Mouse (Mus musculus) heart, postnatal 0 days (tissue): ENCODE measurements at regions not wholly inside any gene's neighbourhood (a gene's known extent, or its start where the extent isn't known, plus 50 kb on each side); places are given as distances from the start of the nearest gene placed in this dataset.

Experiments
- ATAC-seq: fragments of 200-750 bp; cut with Nextera tagmentation; 2 replicates; pipeline ENCODE4 v1.8.0; 2017; ENCODE audit warnings: low read depth, moderate number of reproducible peaks, moderate library complexity; ENCODE audit not compliant: insufficient read depth
- DNase-seq: peaks from one replicate; pipeline ENCODE4 v3.0.0-alpha.2; 2016; ENCODE audit warnings: low spot score
- H3K27ac ChIP-seq: fragments of 300-500 bp; sonication (generic); 2 replicates; pipeline ENCODE4 v1.5.1; 2014; ENCODE audit warnings: low read depth, mild to moderate bottlenecking
- H3K27me3 ChIP-seq: fragments of 300-500 bp; sonication (generic); 2 replicates; pipeline ENCODE4 v1.6.1; 2014; ENCODE audit warnings: low read length, mixed read lengths; ENCODE audit not compliant: control insufficient read depth, insufficient read depth
- H3K36me3 ChIP-seq: fragments of 300-500 bp; sonication (generic); replicated peaks from 2 replicates; pipeline ENCODE4 v1.6.1; 2014; ENCODE audit warnings: low read length, mixed read lengths; ENCODE audit not compliant: control insufficient read depth, insufficient read depth
- H3K4me1 ChIP-seq: fragments of 300-500 bp; sonication (generic); 2 replicates; pipeline ENCODE4 v1.6.1; 2014; ENCODE audit warnings: antibody characterized with exemption; ENCODE audit not compliant: control insufficient read depth, insufficient read depth
- H3K4me2 ChIP-seq: fragments of 300-500 bp; sonication (generic); 2 replicates; pipeline ENCODE4 v1.6.1; 2014; ENCODE audit warnings: low read depth, mild to moderate bottlenecking, low read length, moderate library complexity
- H3K4me3 ChIP-seq: fragments of 300-500 bp; sonication (generic); 2 replicates; pipeline ENCODE4 v1.5.1; 2014; ENCODE audit warnings: low read depth, low read length
- H3K9ac ChIP-seq: fragments of 300-500 bp; sonication (generic); replicated peaks from 2 replicates; pipeline ENCODE4 v1.6.1; 2014; ENCODE audit warnings: low read depth, low read length, mixed read lengths
- H3K9me3 ChIP-seq: fragments of 300-500 bp; sonication (generic); replicated peaks from 2 replicates; pipeline ENCODE4 v1.6.1; 2016; ENCODE audit warnings: low read length; ENCODE audit not compliant: control insufficient read depth
- CTCF ChIP-seq: IDR thresholded peaks from 2 replicates; pipeline ENCODE4 v1.5.1; 2016; ENCODE audit warnings: antibody characterized with exemption, control low read depth, low read depth
- EP300 ChIP-seq: IDR thresholded peaks from 2 replicates; pipeline ENCODE4 v1.6.1; 2016; ENCODE audit warnings: antibody characterized with exemption, low read depth
- WGBS: fragments of 180-500 bp; shearing (Covaris S2); extraction: QIAGEN DNeasy Blood & Tissue Kit; methylation state at CpG from one replicate; pipeline ENCODE4 v1.1.7; 2014; 5-methylcytosine and 5-hydroxymethylcytosine counted together

DNA sequence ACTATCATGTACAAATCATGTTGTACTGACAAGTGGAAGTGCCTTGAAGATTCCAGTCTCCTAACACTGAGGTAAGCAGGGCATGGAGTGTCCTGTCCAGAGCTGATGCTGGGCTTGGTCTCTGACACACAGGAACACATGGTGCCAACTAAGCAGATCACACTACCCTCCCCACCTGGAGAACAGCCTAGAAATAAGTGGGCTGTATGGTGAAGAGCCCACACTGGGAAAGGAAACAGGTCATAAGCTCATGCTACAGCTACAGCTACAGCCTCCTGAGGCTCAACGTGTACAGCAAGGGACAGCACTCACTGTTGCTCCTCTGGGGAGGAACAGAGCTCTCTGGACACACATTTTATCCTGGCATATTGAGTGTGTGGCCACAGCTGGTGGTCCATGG lies 89.8 kb upstream of the Atp1a1 start:
- H3K4me1 ChIP-seq: no peaks in the 10 kb centered on the region
- 57% methylated on average over 1 of the region's 1 CpGs for WGBS
- TF ChIP-seq EP300: no peak
- no peak for TF ChIP-seq CTCF
- no peak overlapping the region for H3K27ac ChIP-seq
- ATAC-seq: no peak
- no peak overlapping the region for H3K9ac ChIP-seq
- H3K36me3 ChIP-seq: no peaks in the 10 kb centered on the region
- no peaks in the 10 kb centered on the region for H3K9me3 ChIP-seq
- no peak for DNase-seq
- H3K27me3 ChIP-seq: no peaks in the 10 kb centered on the region
- H3K4me3 ChIP-seq: no peak overlapping the region
- no peak overlapping the region for H3K4me2 ChIP-seq

DNA sequence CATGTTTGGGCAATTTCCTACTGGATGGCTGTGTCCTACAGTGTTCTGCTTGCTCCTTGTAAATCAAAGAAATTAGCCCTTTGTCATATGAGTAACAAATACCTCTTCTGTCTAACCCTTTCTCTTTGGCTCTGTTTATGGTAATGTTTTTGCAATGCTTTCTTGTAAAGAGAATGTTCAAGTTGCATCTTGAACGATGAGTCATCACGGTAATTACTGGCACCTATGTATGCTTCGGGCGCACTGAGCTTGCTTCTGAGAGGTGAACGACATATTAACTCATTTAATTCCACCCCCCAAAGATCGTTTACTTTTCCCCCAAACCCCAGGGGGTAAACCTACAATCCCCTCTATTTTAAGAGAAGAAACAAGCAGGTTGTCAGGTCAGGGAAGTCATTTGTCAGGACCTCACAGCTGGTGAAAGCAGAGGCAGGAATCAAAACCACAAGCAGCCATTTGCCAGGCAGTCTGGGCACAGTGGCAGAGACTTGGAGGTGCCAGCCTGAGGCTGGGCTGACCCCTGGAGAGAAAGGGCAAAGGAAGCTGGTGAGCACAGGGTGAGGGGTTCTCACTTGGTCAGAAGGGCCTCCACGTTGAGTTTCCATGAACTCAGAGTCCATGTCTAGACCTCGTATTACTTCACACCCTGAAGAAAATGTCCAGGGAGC lies 87.6 kb upstream of the Atp1a1 start:
- Histone ChIP-seq H3K9me3 (no peaks in the 10 kb centered on the region), H3K27me3 (no peaks in the 10 kb centered on the region), H3K4me2 (no peak overlapping the region), H3K36me3 (no peaks in the 10 kb centered on the region), H3K4me3 (no peak overlapping the region), H3K27ac (no peak overlapping the region), H3K4me1 (no peaks in the 10 kb centered on the region), H3K9ac (no peak overlapping the region)
- ATAC-seq (no peak), DNase-seq (no peak)
- 83% methylated on average over 8 of the region's 8 CpGs for WGBS
- TF ChIP-seq EP300 (no peak), CTCF (no peak)

DNA sequence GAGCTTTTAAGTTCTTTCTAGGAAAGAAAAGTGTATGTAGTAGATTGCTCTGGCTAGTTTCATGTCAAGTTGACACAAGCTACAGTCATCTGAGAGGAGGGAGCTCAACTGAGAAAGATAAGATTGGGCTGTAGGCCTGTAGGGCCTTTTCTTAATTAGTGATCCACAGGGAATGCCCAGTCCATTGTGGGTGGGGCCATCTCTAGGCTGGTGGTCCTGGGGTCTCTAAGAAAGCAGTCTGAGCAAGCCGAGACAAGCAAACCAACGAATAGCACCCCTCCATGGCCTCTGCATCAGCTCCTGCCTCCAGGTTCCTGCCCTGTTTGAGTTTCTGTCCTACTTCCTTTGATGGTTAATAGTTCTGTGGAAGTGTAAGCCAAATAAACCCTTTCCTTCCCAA lies 86.3 kb upstream of the Atp1a1 start:
- H3K27ac ChIP-seq: no peak overlapping the region
- WGBS: 63% methylated on average over 2 of the region's 2 CpGs
- ATAC-seq (no peak), DNase-seq (no peak)
- no peaks in the 10 kb centered on the region for H3K9me3 ChIP-seq
- no peak overlapping the region for H3K4me2 ChIP-seq
- H3K36me3 ChIP-seq: no peaks in the 10 kb centered on the region
- H3K9ac ChIP-seq: no peak overlapping the region
- H3K4me3 ChIP-seq: no peak overlapping the region
- no peaks in the 10 kb centered on the region for H3K27me3 ChIP-seq
- H3K4me1 ChIP-seq: no peaks in the 10 kb centered on the region
- TF ChIP-seq CTCF (no peak), EP300 (no peak)

DNA sequence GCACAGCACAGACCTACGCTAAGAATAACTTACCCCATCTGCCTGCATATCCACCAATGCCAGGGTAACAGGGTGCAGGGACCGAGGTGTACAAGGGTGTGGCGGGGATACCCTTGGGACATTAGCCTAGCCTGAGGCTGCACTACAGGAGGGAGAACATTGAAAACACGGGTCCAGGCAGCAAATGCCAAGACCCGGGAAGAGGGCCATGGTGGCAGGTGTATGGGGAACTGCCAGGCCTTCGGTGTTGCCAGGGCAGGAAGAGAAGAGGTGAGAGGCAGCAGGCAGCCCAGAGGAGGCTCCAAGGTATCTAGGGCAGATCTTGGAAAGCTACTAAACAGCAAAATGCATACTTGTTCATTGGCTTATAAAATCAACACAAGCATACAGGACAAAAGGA lies 85.7 kb upstream of the Atp1a1 start:
- TF ChIP-seq EP300: no peak
- no peak for TF ChIP-seq CTCF
- H3K27ac ChIP-seq: no peak overlapping the region
- no peaks in the 10 kb centered on the region for H3K9me3 ChIP-seq
- ATAC-seq (no peak), DNase-seq (no peak)
- no peaks in the 10 kb centered on the region for H3K4me1 ChIP-seq
- H3K4me2 ChIP-seq: no peak overlapping the region
- WGBS: 81% methylated on average over 6 of the region's 6 CpGs
- no peak overlapping the region for H3K4me3 ChIP-seq
- H3K36me3 ChIP-seq: no peaks in the 10 kb centered on the region
- no peak overlapping the region for H3K9ac ChIP-seq
- H3K27me3 ChIP-seq: no peaks in the 10 kb centered on the region

DNA sequence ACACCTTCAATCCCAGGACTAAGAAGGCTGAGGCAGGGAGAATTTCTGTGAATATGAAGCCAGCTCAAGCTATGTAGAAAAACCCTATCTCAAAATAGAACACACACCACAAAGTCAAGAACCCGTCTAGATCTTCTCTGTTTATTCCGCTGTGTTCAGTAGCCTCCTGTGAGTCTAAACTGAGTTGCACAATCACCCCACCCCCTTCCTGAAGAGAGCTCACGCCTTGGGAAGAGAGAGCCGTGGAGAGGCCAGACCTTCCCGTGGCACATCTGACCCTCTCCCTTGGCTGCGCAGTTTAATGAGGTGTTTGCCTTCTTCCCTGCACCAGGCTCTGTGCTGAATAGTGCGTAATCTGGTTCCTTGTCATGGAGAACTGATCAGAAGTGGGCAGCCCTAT lies 80.7 kb upstream of the Atp1a1 start:
- Histone ChIP-seq H3K36me3 (no peaks in the 10 kb centered on the region), H3K4me1 (no peaks in the 10 kb centered on the region), H3K4me3 (no peak overlapping the region), H3K9me3 (peaks cover 2% of the 10 kb centered on the region; the same call in 1 of the 2 replicates), H3K27me3 (no peaks in the 10 kb centered on the region), H3K4me2 (no peak overlapping the region), H3K27ac (no peak overlapping the region), H3K9ac (no peak overlapping the region)
- no peak for DNase-seq
- TF ChIP-seq CTCF: no peak
- no peak for TF ChIP-seq EP300
- no peak for ATAC-seq
- 51% methylated on average over 7 of the region's 7 CpGs for WGBS

DNA sequence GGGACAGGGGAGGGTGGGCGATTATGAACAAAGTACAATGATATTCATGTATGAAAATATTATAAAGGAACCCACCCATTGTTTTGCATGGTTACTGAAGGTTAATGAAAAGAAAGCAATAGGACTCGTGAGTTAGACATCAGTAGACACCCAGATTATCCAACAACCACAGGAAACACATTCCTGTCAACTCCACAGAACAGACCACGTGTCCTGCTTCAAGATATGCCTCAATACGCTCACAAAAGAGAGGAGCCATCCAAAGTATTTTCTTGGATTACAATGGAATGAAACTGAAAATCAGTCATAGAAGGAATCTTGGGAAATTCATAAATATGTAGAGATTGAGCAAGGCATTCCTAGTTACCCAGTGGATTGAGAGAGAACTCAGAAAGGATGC lies 68.5 kb upstream of the Atp1a1 start:
- Histone ChIP-seq H3K27ac (no peak overlapping the region), H3K9me3 (no peaks in the 10 kb centered on the region), H3K4me1 (peaks cover 10% of the 10 kb centered on the region; the same call in 1 of the 2 replicates), H3K9ac (no peak overlapping the region), H3K4me2 (no peak overlapping the region), H3K4me3 (no peak overlapping the region), H3K27me3 (no peaks in the 10 kb centered on the region), H3K36me3 (no peaks in the 10 kb centered on the region)
- DNase-seq: no peak
- no peak for TF ChIP-seq CTCF
- no peak for TF ChIP-seq EP300
- no peak for ATAC-seq
- 58% methylated on average over 4 of the region's 4 CpGs for WGBS
